Mouse (Mus musculus) kidney, postnatal 4 days (tissue): ENCODE data around the gene Cxcl14.

Experiments
- DNase-seq, 2 experiments: peaks; one replicate each; pipeline ENCODE4 v3.0.0; 2021; ENCODE audit warnings: mixed read lengths in 2 of 2

The Cxcl14 gene

DNA sequence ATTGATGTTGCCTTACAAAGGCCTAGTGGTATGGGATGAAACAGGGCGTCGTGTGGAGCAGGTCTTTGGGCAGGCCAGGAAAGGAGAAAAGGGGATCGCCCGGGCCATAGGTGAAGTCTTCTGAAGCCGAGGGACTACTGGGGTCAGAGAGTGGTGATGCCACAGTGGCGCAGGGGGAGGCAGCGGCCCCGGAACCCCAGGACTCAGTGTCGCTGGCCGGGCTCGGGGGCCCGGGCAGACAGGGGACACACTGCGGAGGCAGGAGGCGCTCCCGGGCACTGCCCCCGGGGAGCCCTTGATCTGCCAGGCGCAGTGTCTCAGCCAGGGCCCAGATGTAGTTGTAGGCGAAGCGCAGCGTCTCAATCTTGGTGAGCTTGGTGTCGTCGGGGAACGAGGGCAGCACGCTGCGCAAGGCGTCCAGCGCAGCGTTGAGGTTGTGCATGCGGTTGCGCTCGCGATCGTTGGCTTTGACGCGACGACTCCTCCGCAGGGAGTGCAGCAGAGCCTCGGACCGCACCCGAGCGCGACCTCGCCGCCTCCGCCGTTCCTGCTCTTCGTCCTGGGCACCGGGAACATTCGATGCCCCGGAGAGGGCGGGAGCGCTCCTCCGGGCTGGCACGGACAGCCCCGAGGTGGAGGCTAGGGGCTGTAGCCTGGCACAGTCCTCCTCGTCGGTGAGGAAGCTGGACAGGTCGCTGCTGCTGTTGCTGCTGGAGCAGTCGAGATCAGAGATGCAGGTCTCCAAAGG is 45.0 kb downstream of the Cxcl14 start:
- peak; percentile 21 to 41 for DNase-seq

DNA sequence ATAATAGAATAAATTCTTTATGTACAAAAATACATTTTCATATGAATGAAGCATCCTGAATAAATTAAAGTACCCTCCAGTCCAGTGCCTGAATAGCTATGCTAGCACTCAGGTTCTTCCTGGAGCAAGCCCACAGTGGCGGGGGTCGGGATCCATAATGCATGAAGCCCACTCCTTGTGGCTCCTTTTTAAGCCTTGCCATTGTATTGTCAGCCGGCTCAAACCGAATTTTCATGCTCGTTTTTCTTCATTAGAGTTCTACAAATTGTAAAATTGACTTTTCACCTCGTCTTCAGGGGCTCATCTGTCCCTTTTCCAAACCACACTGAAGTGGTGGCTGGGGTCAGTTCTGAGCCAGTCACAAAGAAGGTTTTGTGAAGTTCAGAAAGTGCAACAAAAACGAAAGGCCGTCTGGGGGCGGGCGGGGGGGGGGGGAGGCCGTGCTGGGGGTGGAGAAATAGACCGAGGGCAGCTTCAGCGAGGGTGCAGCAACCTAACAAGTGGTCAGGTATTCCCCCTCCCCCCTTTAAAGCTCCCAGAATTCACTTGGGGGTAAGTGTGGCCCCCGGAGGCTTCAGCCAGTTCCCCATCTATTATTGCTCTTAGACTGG is 45.7 kb downstream of the Cxcl14 start:
- DNase-seq = no peak

DNA sequence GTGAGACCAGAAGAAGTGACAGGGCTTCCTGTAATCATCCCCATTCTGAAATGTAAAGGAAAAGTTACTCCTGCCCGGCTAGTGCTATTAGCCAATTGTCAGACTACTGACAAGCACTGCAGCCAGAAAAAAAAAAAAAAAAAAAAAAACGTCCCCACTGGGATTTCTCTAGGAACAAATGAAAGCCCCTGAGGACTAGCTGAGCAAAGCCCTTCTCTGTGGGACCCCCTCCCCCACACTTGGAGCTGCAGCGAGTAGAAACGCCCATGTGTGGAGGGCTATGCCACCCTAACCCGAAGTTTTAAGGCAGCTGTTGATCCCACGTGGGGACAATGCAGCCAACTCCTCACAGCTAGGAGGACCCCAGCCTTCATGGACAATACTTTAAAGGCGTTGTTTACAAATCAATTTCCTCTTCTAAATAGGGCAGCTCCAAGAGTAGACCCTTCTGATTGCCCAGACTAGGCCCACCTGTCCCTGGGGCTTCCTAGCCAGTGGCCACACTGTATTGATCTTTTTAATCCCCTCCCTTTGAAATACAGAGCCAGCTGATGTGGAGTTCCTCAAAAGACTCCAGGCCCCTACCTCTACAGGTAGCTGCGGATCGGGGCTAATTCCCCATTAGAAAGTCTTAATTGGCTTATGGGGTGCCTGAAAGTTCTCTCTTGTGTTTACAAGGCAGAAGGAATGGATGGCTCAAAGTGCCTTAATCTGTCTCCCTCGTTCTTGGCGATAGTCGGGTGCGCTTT is 46.6 kb downstream of the Cxcl14 start:
- DNase-seq = no peak

DNA sequence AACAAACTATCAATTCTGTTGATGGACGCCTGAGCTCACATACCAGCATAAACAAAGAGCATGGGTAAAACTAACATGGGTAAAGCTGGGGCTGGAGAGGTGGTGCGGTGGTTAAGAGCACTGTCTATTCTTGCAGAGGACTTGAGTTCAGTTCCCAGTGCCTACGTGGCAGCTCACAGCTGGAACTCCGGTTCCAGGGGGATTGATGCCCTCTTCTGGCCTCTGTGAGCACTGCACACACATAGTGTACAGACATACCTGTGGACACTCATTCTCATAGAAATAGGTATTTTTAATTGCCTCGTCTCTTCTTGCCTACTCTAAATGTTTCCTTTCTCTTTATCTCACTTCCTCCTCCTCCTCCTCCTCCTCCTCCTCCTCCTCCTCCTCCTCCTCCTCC is 53.2 kb downstream of the Cxcl14 start:
- no peak for DNase-seq

DNA sequence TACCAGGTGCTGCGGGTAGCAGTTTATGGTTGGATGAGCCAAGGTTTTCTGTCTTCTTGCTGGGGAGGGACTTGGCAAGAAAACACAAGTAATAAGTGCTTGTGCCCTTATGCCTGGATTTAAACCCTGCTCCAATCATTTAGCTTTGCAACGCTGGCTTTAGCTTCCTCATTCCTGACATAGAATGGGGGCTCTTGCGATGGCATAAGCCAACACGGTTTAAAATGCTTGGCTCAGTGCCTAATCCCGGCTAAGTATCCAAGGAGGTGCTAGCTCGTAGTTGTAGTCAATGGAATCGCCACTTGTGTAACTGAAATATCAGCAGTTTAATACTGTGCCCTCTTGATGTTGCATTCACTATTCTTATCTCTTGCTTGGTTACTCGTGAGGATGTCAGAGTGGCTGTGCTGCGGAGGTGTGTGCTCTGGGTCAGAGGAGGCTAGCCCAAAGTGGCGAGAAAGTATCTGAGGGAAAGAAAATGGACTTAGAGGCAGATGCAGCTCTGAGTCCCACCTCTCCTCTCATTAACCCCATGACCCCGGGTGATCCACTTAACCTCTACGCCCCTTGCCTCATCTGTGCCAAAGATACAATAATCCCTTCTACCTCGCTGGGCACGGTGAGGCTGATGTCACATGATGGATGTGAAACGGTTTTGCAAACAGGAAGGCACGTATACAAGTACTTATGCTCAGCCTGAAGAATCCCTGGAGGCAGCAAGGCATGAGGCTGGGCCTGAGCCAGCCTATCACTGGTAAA is 56.2 kb downstream of the Cxcl14 start:
- DNase-seq = no peak
